Mouse (Mus musculus): ENCODE results near the gene Olfr986. TPM values are rescaled to one million over a fixed set of nuclear protein-coding genes. Genes with fewer than 3 reads are reported as not detected.

Olfr986 gene
- polyA plus RNA-seq, 3 experiments from 2014 or later = not detected

DNA sequence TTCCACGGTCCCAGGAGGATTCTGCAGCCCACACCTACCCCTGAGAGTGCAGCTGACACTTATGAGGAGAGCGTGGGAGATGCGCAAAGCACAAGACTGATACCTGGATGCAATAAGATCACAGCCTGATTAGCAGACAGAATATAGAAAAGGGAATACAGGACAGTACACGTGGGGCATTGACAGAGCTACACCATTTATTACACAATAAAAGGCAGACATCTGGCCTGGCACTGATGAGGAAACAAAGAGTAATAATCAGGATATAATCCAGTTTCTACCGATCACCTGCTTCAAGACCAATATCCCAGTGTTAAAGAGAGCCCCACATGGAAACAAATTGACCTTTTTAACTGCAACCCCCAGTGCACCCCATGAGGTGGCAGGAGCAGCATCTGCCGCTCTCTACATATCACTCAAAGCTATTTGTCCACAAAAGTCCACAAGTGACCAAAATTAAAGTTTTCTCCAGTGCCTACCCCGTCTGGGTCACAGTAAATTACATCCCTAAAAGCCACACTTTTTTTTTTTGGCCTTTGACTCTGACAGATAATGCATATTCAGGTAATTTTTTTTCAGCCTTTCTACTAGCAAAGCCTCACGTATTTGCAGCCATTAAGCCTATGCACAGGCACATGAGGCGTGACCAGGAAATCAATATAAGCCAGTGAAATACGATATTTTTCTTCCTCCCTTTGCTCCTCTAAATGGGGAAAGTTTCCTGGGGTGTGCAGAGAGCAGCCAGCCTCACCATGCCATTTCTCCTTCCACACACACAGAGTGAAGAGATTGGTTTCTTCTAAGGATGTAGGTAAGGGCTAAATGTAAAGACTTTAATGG, 53.7 kb downstream of the Olfr986 start:
- no peak for ATAC-seq

DNA sequence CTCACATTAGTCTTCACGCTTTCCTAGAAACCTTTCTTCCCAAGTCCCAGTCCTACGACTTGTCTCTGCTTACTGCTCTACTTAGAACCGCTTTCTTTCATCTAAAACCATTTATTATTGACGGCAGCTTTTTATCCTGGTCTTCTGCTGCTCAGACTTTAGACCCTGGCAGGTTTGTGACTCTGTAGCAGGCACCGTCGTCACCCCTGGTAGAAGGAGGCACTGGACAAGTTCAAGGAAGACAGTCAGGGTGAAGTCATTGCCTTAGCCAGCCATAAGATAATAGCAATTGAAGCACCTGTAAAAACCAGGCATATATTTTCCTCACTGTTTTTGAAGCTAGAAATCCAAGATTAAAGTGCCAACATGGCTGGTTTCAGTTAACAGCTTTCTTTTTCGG, 54.5 kb downstream of the Olfr986 start:
- no peak for ATAC-seq

Other genes starting within 250 kb of the Olfr986 start
- under 1 TPM in 1 of 3 experiments, not detected in 2; 0.21 TPM for gene Olfr974, start 243.4 kb upstream of the Olfr986 start, polyA plus RNA-seq (2017; shearing (Covaris generic))
- not detected for gene Olfr975, start 228.9 kb upstream of the Olfr986 start, polyA plus RNA-seq (2017; shearing (Covaris generic))
- not detected for gene Olfr976, start 219.8 kb upstream of the Olfr986 start, polyA plus RNA-seq (2017; shearing (Covaris generic))
- not detected for gene Olfr978, start 188.8 kb upstream of the Olfr986 start, polyA plus RNA-seq (2017; shearing (Covaris generic))
- gene Olfr979, start 177.5 kb upstream of the Olfr986 start, polyA plus RNA-seq (2017; shearing (Covaris generic)) = not detected
- gene Olfr980, start 171.3 kb upstream of the Olfr986 start, polyA plus RNA-seq (2017; shearing (Covaris generic)) = not detected
- not detected for gene Olfr981, start 159.5 kb upstream of the Olfr986 start, polyA plus RNA-seq (2017; shearing (Covaris generic))
- not detected for gene Olfr982, start 107.1 kb upstream of the Olfr986 start, polyA plus RNA-seq (2017; shearing (Covaris generic))
- not detected for gene Olfr983, start 87.3 kb upstream of the Olfr986 start, polyA plus RNA-seq (2017; shearing (Covaris generic))
- not detected for gene Olfr984, start 66.7 kb upstream of the Olfr986 start, polyA plus RNA-seq (2017; shearing (Covaris generic))
- not detected for gene Olfr985, start 50.7 kb upstream of the Olfr986 start, polyA plus RNA-seq (2017; shearing (Covaris generic))
- not detected for gene Tmem225, start 32.8 kb upstream of the Olfr986 start, polyA plus RNA-seq (2017; shearing (Covaris generic))
- gene Zfp202, start 11.4 kb downstream of the Olfr986 start, polyA plus RNA-seq (2017; shearing (Covaris generic)) = 1 to 10 TPM in 2 of 3 experiments, under 1 TPM in 1; 0.44 to 2.2 (median 1.6) TPM
- gene Scn3b, start 88.3 kb downstream of the Olfr986 start, polyA plus RNA-seq (2017; shearing (Covaris generic)) = not detected